Mouse (Mus musculus) bone marrow macrophage, adult 2 months (primary cell): Measurements from ENCODE around the gene Rapgefl1. TPM values are rescaled to one million over a fixed set of nuclear protein-coding genes. Genes with fewer than 3 reads are reported as not detected.
A peak's percentile ranks its signal among the peaks of the same experiment; 100 is the strongest.

Experiments used
- H3K27ac ChIP-seq: 2 replicates; pipeline ENCODE4 v1.5.1; 2012; ENCODE audit warnings: low read depth, low read length; ENCODE audit not compliant: insufficient read depth
- H3K4me1 ChIP-seq: 2 replicates; pipeline ENCODE4 v1.6.1; 2012; ENCODE audit warnings: low read length; ENCODE audit not compliant: control insufficient read depth, insufficient read depth
- H3K4me3 ChIP-seq: 2 replicates; pipeline ENCODE4 v1.5.1; 2012; ENCODE audit warnings: mild to moderate bottlenecking, low read length, moderate library complexity; ENCODE audit not compliant: insufficient read depth
- CTCF ChIP-seq: IDR thresholded peaks from 2 replicates; pipeline ENCODE4 v1.5.1; 2012; ENCODE audit warnings: low read depth, mild to moderate bottlenecking, low read length, moderate library complexity
- POLR2A ChIP-seq: IDR thresholded peaks from 2 replicates; pipeline ENCODE4 v1.6.1; 2012; ENCODE audit warnings: mild to moderate bottlenecking, low read depth, low read length, borderline replicate concordance
- polyA plus RNA-seq: library from polyadenylated mRNA; stranded (reverse); fragments of >200 nt; gene quantifications from 2 replicates; pipeline ENCODE4 v1.2.4, GENCODE M21; 2012; ENCODE audit not compliant: missing spikeins, insufficient read depth, insufficient read length

Gene Rapgefl1
- polyA plus RNA-seq, 1 experiment: 0.62 TPM

DNA sequence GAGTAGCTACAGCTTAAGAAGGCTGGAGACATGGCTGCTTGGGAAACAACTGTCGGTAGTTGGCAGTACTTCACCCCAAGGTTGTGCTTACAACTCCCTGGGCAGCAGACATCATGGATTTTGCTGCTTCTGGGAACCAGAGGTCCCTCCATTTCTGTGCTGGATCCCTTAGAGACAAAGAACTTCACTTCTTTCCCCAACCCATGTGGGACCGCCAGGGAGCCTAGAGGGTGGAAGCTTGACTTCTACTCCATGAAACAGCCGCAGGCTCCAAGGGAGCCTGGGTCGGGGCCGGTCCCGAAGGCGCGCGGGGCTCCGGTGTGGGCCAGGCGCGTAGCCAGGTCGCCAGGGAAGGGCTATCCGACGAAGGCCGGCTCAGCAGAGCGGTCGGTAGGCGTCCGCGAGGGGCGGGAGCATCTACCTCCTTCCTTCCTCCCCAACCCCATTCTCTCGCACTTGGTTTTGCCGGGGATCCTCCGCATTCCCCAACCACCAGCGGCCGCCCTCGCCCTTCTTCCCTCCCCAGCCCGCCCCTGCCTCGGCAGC, 42.0 kb upstream of the Rapgefl1 start:
- Histone ChIP-seq H3K27ac (peak overlapping the region; percentile 97), H3K4me3 (peak overlapping the region; percentile 80), H3K4me1 (peaks cover 20% of the 10 kb centered on the region)
- TF ChIP-seq CTCF (0 out of 2 replicates have a peak, but pooled peaks have one; percentile 17), POLR2A (no peak)

DNA sequence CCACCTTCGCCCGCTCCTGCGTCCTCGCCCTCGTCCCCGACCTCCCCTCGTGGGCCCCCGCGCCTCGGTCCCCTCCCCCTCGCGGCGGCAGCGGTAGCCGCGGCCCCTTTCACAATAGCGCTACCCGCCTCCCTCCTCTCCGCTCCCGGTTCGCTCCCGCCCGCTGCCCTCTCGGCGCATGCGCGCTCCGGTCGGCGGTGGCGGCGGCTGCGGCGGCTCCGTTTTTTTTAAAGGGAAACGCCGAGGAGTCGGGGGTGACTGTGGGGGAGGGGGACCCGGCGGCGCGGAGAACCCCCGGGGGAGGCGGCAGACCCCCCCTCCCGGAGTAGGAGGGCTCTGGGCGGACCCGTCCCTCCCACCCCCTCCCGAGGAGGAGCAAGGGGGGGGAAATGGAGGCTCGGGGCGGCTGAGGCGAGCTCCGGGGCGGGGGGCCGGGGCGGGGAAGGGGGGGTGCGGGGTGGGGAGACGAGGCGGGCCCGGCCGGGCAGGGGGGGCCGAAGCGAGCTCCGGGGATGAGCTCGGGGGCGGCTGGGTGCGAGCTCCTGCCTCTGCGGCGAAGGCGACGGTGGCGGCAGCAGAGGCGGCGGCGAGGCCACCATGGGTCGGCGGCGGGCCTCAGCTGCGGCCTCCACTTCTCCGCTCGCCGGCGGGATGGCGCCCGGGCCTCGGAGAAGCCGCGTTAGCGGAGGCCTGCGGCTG, 41.4 kb upstream of the Rapgefl1 start, which contains the start of gene Msl1:
TSS of gene Msl1 (plus strand) at position 502 of the 699 bp plus-strand sequence.
- H3K4me3 ChIP-seq: peak within 1 kb of the TSS; percentile 80
- TF ChIP-seq CTCF: no peak
- TF ChIP-seq POLR2A: no peak
- H3K4me1 ChIP-seq: peaks cover 15% of the 10 kb centered on the region
- peak within 1 kb of the TSS; percentile 97 for H3K27ac ChIP-seq

GRCm38 (mm10) chr11:98795714-98796514, 40.7 kb upstream of the Rapgefl1 start:
- Histone ChIP-seq H3K4me3 (peak overlapping the region; percentile 79), H3K4me1 (peaks cover 14% of the 10 kb centered on the region), H3K27ac (peak overlapping the region; percentile 90)
- no peak for TF ChIP-seq CTCF
- TF ChIP-seq POLR2A: no peak

- Histone ChIP-seq H3K4me3 (peak overlapping the region; percentile 79), H3K4me1 (peaks cover 19% of the 10 kb centered on the region), H3K27ac (peak overlapping the region; percentile 90)
- TF ChIP-seq CTCF (no peak), POLR2A (no peak)
These were observed 39.9 kb upstream of the Rapgefl1 start for GRCm38 (mm10) chr11:98796515-98797216.

- Histone ChIP-seq H3K27ac (no peak overlapping the region), H3K4me3 (peak overlapping the region; percentile 79), H3K4me1 (peaks cover 20% of the 10 kb centered on the region)
- TF ChIP-seq CTCF (no peak), POLR2A (no peak)
These were observed 39.3 kb upstream of the Rapgefl1 start for GRCm38 (mm10) chr11:98797306-98797705.

- no peak for TF ChIP-seq POLR2A
- no peak for TF ChIP-seq CTCF
- H3K4me3 ChIP-seq: peak overlapping the region; percentile 79; the same call in 1 of the 2 replicates
- H3K27ac ChIP-seq: no peak overlapping the region
- peaks cover 20% of the 10 kb centered on the region for H3K4me1 ChIP-seq
These were observed 38.7 kb upstream of the Rapgefl1 start for GRCm38 (mm10) chr11:98797909-98798308.

DNA sequence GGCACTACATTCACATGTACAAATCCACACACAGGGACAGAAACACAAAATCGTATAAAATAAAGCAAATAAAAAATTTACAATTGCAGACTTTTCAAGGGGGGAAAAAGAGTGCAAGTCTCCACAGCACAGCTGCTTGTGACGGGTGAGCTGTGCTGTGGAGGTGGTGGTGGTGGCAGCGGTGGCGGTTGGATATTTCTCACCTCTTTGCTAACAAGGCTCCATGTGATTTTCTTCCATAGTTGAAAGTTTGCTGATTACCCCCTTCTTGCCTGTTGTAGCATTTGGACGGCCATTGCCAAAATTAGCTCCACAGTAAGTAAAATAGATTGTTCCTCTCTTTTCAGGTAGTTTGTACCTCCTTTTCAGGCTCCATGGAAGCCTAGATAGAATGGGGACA, 32.0 kb upstream of the Rapgefl1 start, which contains the start of gene Casc3:
TSS of gene Casc3 (plus strand) at position 301 of the 400 bp plus-strand sequence.
- Histone ChIP-seq H3K4me1 (peaks cover 11% of the 10 kb centered on the region), H3K27ac (no peak within 1 kb of the TSS), H3K4me3 (no peak within 1 kb of the TSS)
- TF ChIP-seq POLR2A (no peak), CTCF (no peak)

- Histone ChIP-seq H3K27ac (no peak overlapping the region), H3K4me3 (no peak overlapping the region), H3K4me1 (peaks cover 18% of the 10 kb centered on the region)
- TF ChIP-seq CTCF: no peak
- no peak for TF ChIP-seq POLR2A
These were observed 28.2 kb upstream of the Rapgefl1 start for GRCm38 (mm10) chr11:98808417-98808816.

- Histone ChIP-seq H3K4me1 (peaks cover 26% of the 10 kb centered on the region), H3K4me3 (peak overlapping the region; percentile 81), H3K27ac (peak overlapping the region; percentile 78)
- 0 out of 2 replicates have a peak, but pooled peaks have one; percentile 33 for TF ChIP-seq POLR2A
- TF ChIP-seq CTCF: no peak
These were observed 26.9 kb upstream of the Rapgefl1 start for GRCm38 (mm10) chr11:98809457-98810290.
